Mouse (Mus musculus): ENCODE results near the gene Rfesd.

GRCm38 (mm10) chr13:75981901-75982300 lies 36.6 kb downstream of the Rfesd start:
- TF ChIP-seq CTCF (IDR thresholded peaks at IDR 0.05; ENCODE audit: insufficient read depth, low read length) (0 out of 2 replicates have a peak, but pooled peaks have one; percentile 29), POLR2A (IDR thresholded peaks at IDR 0.05; ENCODE audit: borderline replicate concordance, extremely low read depth, low read depth, low read length) (no peak)
